Mouse (Mus musculus): ENCODE results near the gene Rit1.

DNA sequence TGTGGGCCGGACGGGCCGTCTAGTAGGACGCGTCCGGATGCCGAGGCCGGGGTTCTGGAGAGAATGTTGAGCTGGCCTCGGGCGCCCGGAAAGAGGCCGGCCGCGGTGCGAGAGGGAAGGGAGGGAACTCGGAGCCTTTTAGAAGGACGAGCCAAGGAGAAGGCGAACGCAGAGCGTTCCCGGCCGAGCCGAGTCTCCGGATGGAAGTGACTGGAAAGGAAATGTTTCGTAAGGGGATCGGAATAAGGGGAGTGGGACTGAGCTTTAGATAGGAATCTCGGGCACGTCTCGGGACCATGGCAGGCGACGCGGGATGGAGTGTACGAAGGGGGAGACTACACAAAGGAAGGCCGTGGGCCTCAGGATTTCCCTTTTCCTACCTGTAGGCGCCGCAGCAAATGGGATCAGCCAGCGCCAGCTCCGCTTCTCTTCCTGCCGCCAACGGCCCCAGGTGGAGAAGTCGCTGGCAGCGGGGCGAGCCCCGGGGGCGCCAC is 30.6 kb upstream of the Rit1 start:
- TF ChIP-seq CTCF (conservative IDR thresholded peaks at IDR 0.05; ENCODE audit: low read length) (no peak), NANOG (IDR thresholded peaks at IDR 0.05; ENCODE audit: borderline replicate concordance, low read length) (no peak), POU5F1 (IDR thresholded peaks at IDR 0.05; ENCODE audit: borderline replicate concordance, low read length) (no peak)
